Mouse (Mus musculus) E14TG2a.4 (cell line): ENCODE results near the gene Pif1.

Experiments
- CTCF ChIP-seq: conservative IDR thresholded peaks from 2 replicates; pipeline ENCODE4 v1.5.1; 2014; ENCODE audit warnings: low read length
- NANOG ChIP-seq: IDR thresholded peaks from 2 replicates; pipeline ENCODE4 v1.6.1; 2014; ENCODE audit warnings: borderline replicate concordance, low read length, mixed read lengths
- POU5F1 ChIP-seq: IDR thresholded peaks from 2 replicates; pipeline ENCODE4 v1.6.1; 2014; ENCODE audit warnings: low read length, borderline replicate concordance

- TF ChIP-seq CTCF, result no peak
- TF ChIP-seq POU5F1, result no peak
- TF ChIP-seq NANOG, result no peak
These were observed 48.9 kb upstream of the Pif1 start for GRCm38 (mm10) chr9:65537901-65538630.
